Mouse (Mus musculus): ENCODE measurements around the gene Nkd1. TPM values are rescaled to one million over a fixed set of nuclear protein-coding genes. Genes with fewer than 3 reads are reported as not detected.

Nkd1 gene
- polyA plus RNA-seq (2012; rRNA removed), result 46.5 and 48.5 TPM in 2 replicates

GRCm38 (mm10) chr8:88520985-88521527 lies at the start of gene Nkd1:
Nkd1 (plus strand) TSS chr8:88521354.

GRCm38 (mm10) chr8:88635474-88636397 lies 114.6 kb downstream of the Nkd1 start, which contains the start of gene Snx20:
Snx20 (minus strand) TSS chr8:88636128.

Other genes starting within 250 kb of the Nkd1 start
- gene Adcy7, start 249.0 kb upstream of the Nkd1 start, polyA plus RNA-seq (2012; rRNA removed), result 2.7 and 3.4 TPM in 2 replicates
- gene Brd7, start 159.2 kb upstream of the Nkd1 start, polyA plus RNA-seq (2012; rRNA removed), result 85.2 and 87.4 TPM in 2 replicates
- 1.2 and 1.4 TPM in 2 replicates for gene Snx20, start 114.8 kb downstream of the Nkd1 start, polyA plus RNA-seq (2012; rRNA removed)
- 0.18 and 0.28 TPM in 2 replicates for gene Nod2, start 126.0 kb downstream of the Nkd1 start, polyA plus RNA-seq (2012; rRNA removed)
- 9.1 and 9.5 TPM in 2 replicates for gene Cyld, start 175.7 kb downstream of the Nkd1 start, polyA plus RNA-seq (2012; rRNA removed)

Data from central nervous system, embryonic 14 days (tissue).